Mouse (Mus musculus) liver, embryonic 14.5 days (tissue): ENCODE results near the gene Fgd2.

Experiments
- CTCF ChIP-seq: IDR thresholded peaks from 2 replicates; pipeline ENCODE4 v1.5.1; 2016; ENCODE audit warnings: antibody characterized with exemption, low read depth, control low read depth
- EP300 ChIP-seq: IDR thresholded peaks from 2 replicates; pipeline ENCODE4 v1.6.1; 2016; ENCODE audit warnings: antibody characterized with exemption, low read depth

DNA sequence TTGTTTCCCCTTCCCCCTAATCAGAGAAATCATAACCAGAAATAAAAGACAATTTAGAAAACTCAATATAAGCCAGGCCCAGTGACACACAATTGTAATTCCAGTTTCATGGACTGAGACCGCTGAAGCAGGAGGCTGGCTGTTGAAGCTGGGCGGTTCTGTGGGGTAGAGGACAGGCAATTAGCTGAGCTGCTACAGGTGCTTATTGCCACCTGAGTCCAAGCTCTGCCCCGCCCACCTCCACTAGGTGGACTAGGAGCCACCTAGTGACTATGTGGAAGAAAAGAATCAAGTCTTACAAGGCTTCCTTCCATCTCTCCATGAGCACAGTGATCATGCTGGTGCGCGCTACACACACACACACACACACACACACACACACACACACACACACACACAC lies 56.0 kb downstream of the Fgd2 start:
- no peak for TF ChIP-seq CTCF
- no peak for TF ChIP-seq EP300
